Comparison of ENCODE assay signal across 12 mouse cellular contexts in the genomic region with DNA sequence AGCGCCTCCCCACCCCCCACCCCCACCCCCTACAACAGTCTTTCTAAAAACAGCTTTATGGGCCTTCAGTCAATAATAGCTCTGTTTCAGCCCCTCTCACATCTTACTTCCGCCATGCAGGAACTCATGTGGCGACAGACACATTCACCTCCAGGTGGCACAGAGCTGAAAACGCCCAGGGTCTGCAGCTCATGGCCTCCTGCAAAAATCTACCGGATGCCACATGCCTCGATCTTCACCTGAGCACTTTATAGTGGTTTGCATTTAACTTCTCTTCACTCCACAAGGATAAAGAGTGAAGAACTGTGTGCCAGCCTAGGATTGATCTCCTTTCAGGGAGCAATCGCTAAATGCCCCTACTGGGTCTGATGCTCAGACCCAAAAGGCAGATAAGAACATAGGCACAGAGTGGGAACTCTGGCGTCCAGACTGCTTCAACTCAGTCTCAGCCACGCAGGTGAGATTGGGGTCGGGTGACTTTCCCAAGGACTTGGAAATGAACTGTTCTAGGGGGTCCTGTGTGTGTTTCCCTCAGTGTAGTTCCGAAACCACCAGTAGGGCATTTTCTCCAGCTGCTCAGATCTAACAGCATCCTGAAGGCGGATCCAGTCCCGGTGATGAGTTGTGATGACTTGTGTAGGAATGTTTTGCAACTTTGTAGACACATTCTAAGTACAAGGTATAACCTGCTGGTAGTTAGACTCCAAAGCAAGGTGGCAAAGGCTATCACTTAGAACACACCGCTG.
DNase-seq lines count a peak whose midpoint lies in the region; ATAC-seq and TF ChIP-seq lines count a peak whose summit lies in the region.
"Had no signal": no experiment of that assay in that cellular context is flagged by ENCODE, and none has a peak within 500 bp of the region (broad histone marks: within the 10 kb centered on the region; RNA-seq: fewer than 3 reads in every experiment).

No protein-coding gene starts in this region.

- no peak; the same call in 1 of the 2 replicates for ATAC-seq in forebrain, embryonic 16.5 days
- 0 out of 2 replicates have a peak, but pooled peaks have one; percentile 26 for ATAC-seq in lung, embryonic 14.5 days (ENCODE audit: insufficient read depth)
- ATAC-seq in intestine, postnatal 0 days = 0 out of 2 replicates have a peak, but pooled peaks have one; percentile 20
- ATAC-seq: lung, postnatal 0 days had no signal

- no peak overlapping the region for H3K9ac ChIP-seq in forebrain, embryonic 16.5 days (replicated peaks; ENCODE audit: low read depth, low read length)
- no peak overlapping the region for H3K9ac ChIP-seq in lung, embryonic 14.5 days
- no peak overlapping the region for H3K9ac ChIP-seq in intestine, postnatal 0 days (ENCODE audit: low read depth, low read length)

- DNase-seq in forebrain, embryonic 10.5 days (ENCODE audit: extremely low spot score, low spot score) = no peak
- no peak for DNase-seq in lung, embryonic 14.5 days
- no peak for DNase-seq in lung, postnatal 10 days
- no peak for DNase-seq in spleen, adult 18-20 months
- DNase-seq in ovary, postnatal 14 days (ENCODE audit: low spot score) = no peak
- DNase-seq: cerebellum, adult 9-10 months; midbrain, embryonic 14.5 days had no signal

- peaks cover 82% of the 10 kb centered on the region for H3K4me1 ChIP-seq in forebrain, embryonic 10.5 days
- H3K4me1 ChIP-seq in forebrain, embryonic 16.5 days (replicated peaks; ENCODE audit: control insufficient read depth, insufficient read depth, low read length) = peaks cover 22% of the 10 kb centered on the region
- peaks cover 26% of the 10 kb centered on the region for H3K4me1 ChIP-seq in lung, embryonic 14.5 days (ENCODE audit: insufficient read depth)
- peaks cover 10% of the 10 kb centered on the region; the same call in 1 of the 2 replicates for H3K4me1 ChIP-seq in intestine, postnatal 0 days (replicated peaks; ENCODE audit: control insufficient read depth, insufficient read depth, low read length)
- peaks cover 6% of the 10 kb centered on the region; the same call in 1 of the 2 replicates for H3K4me1 ChIP-seq in small intestine, adult 2 months (ENCODE audit: control insufficient read depth, insufficient read depth, insufficient read length, low read length)

- H3K27ac ChIP-seq in forebrain, embryonic 10.5 days = peak overlapping the region; percentile 74
- H3K27ac ChIP-seq in forebrain, embryonic 16.5 days (ENCODE audit: low read length) = no peak overlapping the region
- 0 out of 2 replicates have a peak overlapping the region, but pooled peaks have one; percentile 21 for H3K27ac ChIP-seq in lung, embryonic 14.5 days (ENCODE audit: low read depth)
- no peak overlapping the region for H3K27ac ChIP-seq in intestine, postnatal 0 days (ENCODE audit: low read depth, low read length)
- peak overlapping the region; percentile 42; the same call in 1 of the 2 replicates for H3K27ac ChIP-seq in small intestine, adult 2 months (ENCODE audit: insufficient read depth, low read depth, low read length)
- H3K27ac ChIP-seq: left cerebral cortex, adult 2 months had no signal

- H3K36me3 ChIP-seq in forebrain, embryonic 10.5 days (replicated peaks) = peaks cover 39% of the 10 kb centered on the region
- H3K36me3 ChIP-seq in forebrain, embryonic 16.5 days (ENCODE audit: control insufficient read depth, insufficient read depth) = no peaks in the 10 kb centered on the region
- H3K36me3 ChIP-seq in lung, embryonic 14.5 days (ENCODE audit: insufficient read depth) = no peaks in the 10 kb centered on the region
- H3K36me3 ChIP-seq in intestine, postnatal 0 days (ENCODE audit: control insufficient read depth, insufficient read depth) = no peaks in the 10 kb centered on the region
- no peaks in the 10 kb centered on the region for H3K36me3 ChIP-seq in small intestine, adult 2 months (ENCODE audit: control insufficient read depth, insufficient read depth, low read length)

- no peaks in the 10 kb centered on the region for H3K27me3 ChIP-seq in forebrain, embryonic 10.5 days (ENCODE audit: poor library complexity, severe bottlenecking)
- H3K27me3 ChIP-seq in forebrain, embryonic 16.5 days (replicated peaks; ENCODE audit: control insufficient read depth, insufficient read depth, low read length) = peaks cover 9% of the 10 kb centered on the region; the same call in 1 of the 2 replicates
- H3K27me3 ChIP-seq in lung, embryonic 14.5 days (ENCODE audit: insufficient read depth, low read length) = no peaks in the 10 kb centered on the region
- H3K27me3 ChIP-seq in intestine, postnatal 0 days (replicated peaks; ENCODE audit: control insufficient read depth, insufficient read depth, low read length) = no peaks in the 10 kb centered on the region
- no peaks in the 10 kb centered on the region for H3K27me3 ChIP-seq in small intestine, adult 2 months (ENCODE audit: control insufficient read depth, insufficient read depth, low read length)

- 40% methylated on average over 14 of the region's 14 CpGs for WGBS in forebrain, embryonic 10.5 days
- 42% methylated on average over 14 of the region's 14 CpGs for WGBS in forebrain, embryonic 16.5 days
- 35% methylated on average over 14 of the region's 14 CpGs for WGBS in lung, embryonic 14.5 days
- 25% methylated on average over 14 of the region's 14 CpGs for WGBS in intestine, postnatal 0 days
- WGBS in small intestine, adult 2 months = 31% methylated on average over 14 of the region's 14 CpGs

- peak overlapping the region; percentile 2; the same call in 1 of the 2 replicates for H3K4me3 ChIP-seq in forebrain, embryonic 10.5 days
- no peak overlapping the region for H3K4me3 ChIP-seq in forebrain, embryonic 16.5 days (replicated peaks; ENCODE audit: low read length)
- no peak overlapping the region for H3K4me3 ChIP-seq in lung, embryonic 14.5 days (ENCODE audit: low read depth, low read length)
- H3K4me3 ChIP-seq in intestine, postnatal 0 days (ENCODE audit: low read depth, low read length) = no peak overlapping the region
- no peak overlapping the region for H3K4me3 ChIP-seq in small intestine, adult 2 months (ENCODE audit: low read depth, low read length)
- H3K4me3 ChIP-seq: left cerebral cortex, adult 2 months had no signal

- H3K9me3 ChIP-seq in forebrain, embryonic 10.5 days = no peaks in the 10 kb centered on the region
- no peaks in the 10 kb centered on the region for H3K9me3 ChIP-seq in forebrain, embryonic 16.5 days (ENCODE audit: control insufficient read depth, low read length)
- H3K9me3 ChIP-seq in lung, embryonic 14.5 days (ENCODE audit: low read depth, low read length) = no peaks in the 10 kb centered on the region
- H3K9me3 ChIP-seq in intestine, postnatal 0 days (ENCODE audit: control insufficient read depth) = no peaks in the 10 kb centered on the region

- TF ChIP-seq CTCF in lung, embryonic 14.5 days (IDR thresholded peaks at IDR 0.05; ENCODE audit: low read depth) = peak; percentile 27; the same call in 1 of the 2 replicates
- TF ChIP-seq CTCF in intestine, postnatal 0 days (IDR thresholded peaks at IDR 0.05; ENCODE audit: low read depth) = peak; percentile 21
- TF ChIP-seq CTCF in small intestine, adult 2 months (IDR thresholded peaks at IDR 0.05; ENCODE audit: extremely low read depth, insufficient read length, insufficient replicate concordance, low read depth, low read length) = no peak

- H3K4me2 ChIP-seq in forebrain, embryonic 16.5 days (ENCODE audit: low read length) = no peak overlapping the region
- no peak overlapping the region for H3K4me2 ChIP-seq in lung, embryonic 14.5 days
- H3K4me2 ChIP-seq in intestine, postnatal 0 days (replicated peaks; ENCODE audit: low read depth) = peak overlapping the region; percentile 76

- TF ChIP-seq POLR2A in small intestine, adult 2 months (IDR thresholded peaks at IDR 0.05; ENCODE audit: low read depth, low read length) = no peak

Comparison
In these comparisons a context has a peak if more than half of its experiments do, and no peak if none do; other contexts are left out.
1. H3K27ac ChIP-seq: peak in forebrain, embryonic 10.5 days (single experiment), lung, embryonic 14.5 days (single experiment) and small intestine, adult 2 months (single experiment); none in forebrain, embryonic 16.5 days (single experiment) and intestine, postnatal 0 days (single experiment).